Mouse (Mus musculus) limb, embryonic 14.5 days (tissue): Measurements from ENCODE around the gene Gatd1. TPM values are rescaled to one million over a fixed set of nuclear protein-coding genes. Genes with fewer than 3 reads are reported as not detected.
"Not testable (repeated sequence)": the region's sequence is repeated elsewhere in the genome, so short reads cannot be mapped to it uniquely, and the experiment has no call there.

ENCODE experiments used
- ATAC-seq: fragments of 200-750 bp; cut with Nextera tagmentation; 2 replicates; pipeline ENCODE4 v1.8.0; 2017; ENCODE audit warnings: low read depth, moderate number of reproducible peaks, moderate TSS enrichment; ENCODE audit not compliant: low FRiP score
- DNase-seq: peaks from one replicate; pipeline ENCODE4 v3.0.0-alpha.2; 2015; ENCODE audit warnings: low spot score
- H3K27ac ChIP-seq: fragments of 300-500 bp; sonication (generic); replicated peaks from 2 replicates; pipeline ENCODE4 v1.5.1; 2014; ENCODE audit warnings: low read depth, mild to moderate bottlenecking, low read length, moderate library complexity, mixed read lengths
- H3K27me3 ChIP-seq: fragments of 300-500 bp; sonication (generic); 2 replicates; pipeline ENCODE4 v1.6.1; 2014; ENCODE audit warnings: low read length, mixed read lengths; ENCODE audit not compliant: control insufficient read depth, insufficient read depth
- H3K36me3 ChIP-seq: fragments of 300-500 bp; sonication (generic); 2 replicates; pipeline ENCODE4 v1.6.1; 2014; ENCODE audit warnings: mild to moderate bottlenecking, low read length, moderate library complexity, mixed read lengths; ENCODE audit not compliant: control insufficient read depth, insufficient read depth
- H3K4me1 ChIP-seq: fragments of 300-500 bp; sonication (generic); 2 replicates; pipeline ENCODE4 v1.6.1; 2014; ENCODE audit warnings: antibody characterized with exemption, low read length, mixed read lengths; ENCODE audit not compliant: control insufficient read depth, insufficient read depth
- H3K4me2 ChIP-seq: fragments of 300-500 bp; sonication (generic); replicated peaks from 2 replicates; pipeline ENCODE4 v1.6.1; 2014; ENCODE audit warnings: low read depth, mild to moderate bottlenecking, low read length, moderate library complexity; ENCODE audit not compliant: severe bottlenecking
- H3K4me3 ChIP-seq: fragments of 300-500 bp; sonication (generic); replicated peaks from 2 replicates; pipeline ENCODE4 v1.5.1; 2014; ENCODE audit warnings: low read length
- H3K9ac ChIP-seq: fragments of 300-500 bp; sonication (generic); 2 replicates; pipeline ENCODE4 v1.6.1; 2014; ENCODE audit warnings: mild to moderate bottlenecking, low read depth, low read length, moderate library complexity; ENCODE audit not compliant: severe bottlenecking
- H3K9me3 ChIP-seq: fragments of 300-500 bp; sonication (generic); 2 replicates; pipeline ENCODE4 v1.6.1; 2016; ENCODE audit warnings: low read length; ENCODE audit not compliant: control insufficient read depth
- POLR2A ChIP-seq: fragments of 200-500 bp; IDR thresholded peaks from 2 replicates; pipeline ENCODE4 v1.8.0; 2012; ENCODE audit warnings: inconsistent platforms, mild to moderate bottlenecking, moderate library complexity, borderline replicate concordance; ENCODE audit not compliant: insufficient read depth, insufficient read length; ENCODE audit errors: extremely low read depth
- whole genome bisulfite sequencing: fragments of 180-500 bp; shearing (Covaris S2); extraction: QIAGEN DNeasy Blood & Tissue Kit; methylation state at CpG from one replicate; pipeline ENCODE4 v1.1.7; 2014; 5-methylcytosine and 5-hydroxymethylcytosine counted together
- polyA plus RNA-seq, 2 experiments: library from polyadenylated mRNA; depleted of rRNA in 1 of 2; stranded (reverse) in 1 of 2; unstranded in 1 of 2; fragments of >200 nt; fragmentation: Nextera tagmentation in 1 of 2; extraction: Ambion mirVana in 1 of 2; gene quantifications; 2 replicates each; pipeline versions ENCODE4 v1.2.1 to v1.2.3; 2012 to 2014

The Gatd1 gene
- polyA plus RNA-seq, 2 experiments, result 49.0 to 92.3 TPM

- peaks cover 5% of the 10 kb centered on the region for H3K4me1 ChIP-seq
- no peak overlapping the region for H3K4me2 ChIP-seq
- no peak overlapping the region for H3K27ac ChIP-seq
- no peak for TF ChIP-seq POLR2A
- H3K36me3 ChIP-seq, result peaks cover 34% of the 10 kb centered on the region
- DNase-seq, result no peak
- no peaks in the 10 kb centered on the region for H3K27me3 ChIP-seq
- no peak overlapping the region for H3K4me3 ChIP-seq
- WGBS, result 84% methylated on average over 8 of the region's 8 CpGs
- no peaks in the 10 kb centered on the region for H3K9me3 ChIP-seq
- ATAC-seq, result no peak
- no peak overlapping the region for H3K9ac ChIP-seq
Measured at GRCm38 (mm10) chr7:141410631-141411030, 3.3 kb downstream of the Gatd1 start.

GRCm38 (mm10) chr7:141408833-141409232 lies 5.1 kb downstream of the Gatd1 start:
- Histone ChIP-seq H3K4me3 (no peak overlapping the region), H3K27me3 (no peaks in the 10 kb centered on the region), H3K9me3 (no peaks in the 10 kb centered on the region), H3K9ac (no peak overlapping the region), H3K36me3 (peaks cover 34% of the 10 kb centered on the region), H3K27ac (no peak overlapping the region), H3K4me2 (no peak overlapping the region), H3K4me1 (peaks cover 5% of the 10 kb centered on the region)
- DNase-seq (peak; percentile 66), ATAC-seq (peak; percentile 76)
- no peak for TF ChIP-seq POLR2A
- 19% methylated on average over 11 of the region's 11 CpGs for WGBS

- ATAC-seq, H3K4me3 ChIP-seq, DNase-seq, H3K4me1 ChIP-seq, H3K9ac ChIP-seq, H3K27me3 ChIP-seq, H3K4me2 ChIP-seq, H3K27ac ChIP-seq, H3K9me3 ChIP-seq: not testable (repeated sequence)
- H3K36me3 ChIP-seq, result peaks cover 42% of the 10 kb centered on the region
- 96% methylated on average over 7 of the region's 7 CpGs for WGBS
Measured at GRCm38 (mm10) chr7:141407670-141408069, 6.3 kb downstream of the Gatd1 start.

GRCm38 (mm10) chr7:141405466-141405865 lies 8.5 kb downstream of the Gatd1 start:
- peaks cover 55% of the 10 kb centered on the region for H3K36me3 ChIP-seq
- H3K4me1 ChIP-seq, result no peaks in the 10 kb centered on the region
- 89% methylated on average over 4 of the region's 4 CpGs for WGBS

GRCm38 (mm10) chr7:141403305-141403704 lies 10.6 kb downstream of the Gatd1 start:
- Histone ChIP-seq H3K27ac (no peak overlapping the region), H3K27me3 (no peaks in the 10 kb centered on the region), H3K9ac (no peak overlapping the region), H3K9me3 (no peaks in the 10 kb centered on the region), H3K36me3 (peaks cover 54% of the 10 kb centered on the region), H3K4me1 (no peaks in the 10 kb centered on the region), H3K4me2 (no peak overlapping the region), H3K4me3 (no peak overlapping the region)
- 49% methylated on average over 5 of the region's 5 CpGs for WGBS
- TF ChIP-seq POLR2A, result no peak
- no peak for ATAC-seq
- DNase-seq, result no peak

More at GRCm38 (mm10) chr7:141405466-141405865, 8.5 kb downstream of the Gatd1 start:
- Histone ChIP-seq H3K27me3 (no peaks in the 10 kb centered on the region), H3K9ac (no peak overlapping the region), H3K27ac (no peak overlapping the region), H3K4me3 (no peak overlapping the region), H3K9me3 (no peaks in the 10 kb centered on the region), H3K4me2 (no peak overlapping the region)
- no peak for TF ChIP-seq POLR2A
- DNase-seq (no peak), ATAC-seq (no peak)

GRCm38 (mm10) chr7:141395348-141395747 lies 18.6 kb downstream of the Gatd1 start:
- no peak for TF ChIP-seq POLR2A
- no peaks in the 10 kb centered on the region for H3K27me3 ChIP-seq
- H3K36me3 ChIP-seq, result peaks cover 31% of the 10 kb centered on the region
- H3K4me1 ChIP-seq, result peaks cover 13% of the 10 kb centered on the region
- WGBS, result 72% methylated on average over 1 of the region's 1 CpGs
- no peaks in the 10 kb centered on the region for H3K9me3 ChIP-seq
- H3K9ac ChIP-seq, result no peak overlapping the region
- H3K27ac ChIP-seq, result no peak overlapping the region
- no peak overlapping the region for H3K4me2 ChIP-seq
- H3K4me3 ChIP-seq, result no peak overlapping the region
- DNase-seq (no peak), ATAC-seq (no peak)
